Mouse (Mus musculus) gastrocnemius, postnatal 25 days (tissue): ENCODE measurements at regions not wholly inside any gene's neighbourhood (a gene's known extent, or its start where the extent isn't known, plus 50 kb on each side); places are given as distances from the start of the nearest gene placed in this dataset.

Source experiments
- DNase-seq: peaks from one replicate; pipeline ENCODE4 v3.0.0; 2022

GRCm38 (mm10) chr6:94957172-94957668 lies 159.8 kb upstream of the Kbtbd8 start:
- DNase-seq: no peak

GRCm38 (mm10) chr6:94954580-94954979 lies 162.5 kb upstream of the Kbtbd8 start:
- DNase-seq: no peak

- DNase-seq: no peak
Measured at GRCm38 (mm10) chr6:94953658-94954057, 163.4 kb upstream of the Kbtbd8 start.

GRCm38 (mm10) chr6:94951971-94952768 lies 164.9 kb upstream of the Kbtbd8 start:
- no peak for DNase-seq

GRCm38 (mm10) chr6:94950944-94951343 lies 166.1 kb upstream of the Kbtbd8 start:
- DNase-seq: no peak

- no peak for DNase-seq
Measured at GRCm38 (mm10) chr6:94950319-94950718, 166.7 kb upstream of the Kbtbd8 start.

GRCm38 (mm10) chr6:94946352-94946900 lies 170.6 kb upstream of the Kbtbd8 start:
- DNase-seq: no peak

GRCm38 (mm10) chr6:94945715-94946114 lies 171.3 kb upstream of the Kbtbd8 start:
- no peak for DNase-seq

- DNase-seq: peak; percentile 10
Measured at GRCm38 (mm10) chr6:94944196-94944595, 172.8 kb upstream of the Kbtbd8 start.

GRCm38 (mm10) chr6:94938949-94939348 lies 178.1 kb upstream of the Kbtbd8 start:
- DNase-seq: no peak

GRCm38 (mm10) chr6:94936206-94936605 lies 180.8 kb upstream of the Kbtbd8 start:
- DNase-seq: no peak

- DNase-seq: no peak
Measured at GRCm38 (mm10) chr6:94935706-94936105, 181.3 kb upstream of the Kbtbd8 start.

- DNase-seq: no peak
Measured at GRCm38 (mm10) chr6:94927811-94928210, 189.2 kb upstream of the Kbtbd8 start.

GRCm38 (mm10) chr6:94926652-94927211 lies 190.3 kb upstream of the Kbtbd8 start:
- no peak for DNase-seq

- DNase-seq: no peak
Measured at GRCm38 (mm10) chr6:94925408-94925807, 191.6 kb upstream of the Kbtbd8 start.

GRCm38 (mm10) chr6:94924338-94925039 lies 192.6 kb upstream of the Kbtbd8 start:
- DNase-seq: no peak

GRCm38 (mm10) chr6:94921741-94922140 lies 195.3 kb upstream of the Kbtbd8 start:
- DNase-seq: no peak

GRCm38 (mm10) chr6:94920770-94921169 lies 196.3 kb upstream of the Kbtbd8 start:
- DNase-seq: no peak

- no peak for DNase-seq
Measured at GRCm38 (mm10) chr6:94919194-94919743, 197.8 kb upstream of the Kbtbd8 start.

GRCm38 (mm10) chr6:94915842-94916620 lies 201.0 kb upstream of the Kbtbd8 start:
- DNase-seq: no peak

GRCm38 (mm10) chr6:94911836-94912235 lies 205.2 kb upstream of the Kbtbd8 start:
- DNase-seq: no peak

GRCm38 (mm10) chr6:94911374-94911773 lies 205.7 kb upstream of the Kbtbd8 start:
- no peak for DNase-seq
